Mouse (Mus musculus) cerebellum, postnatal 14 days (tissue): ENCODE data around the gene Cox20.
A peak's percentile ranks its signal among the peaks of the same experiment; 100 is the strongest.

Experiments
- DNase-seq, 2 experiments: peaks; one replicate each; pipeline ENCODE4 v3.0.0; 2021; ENCODE audit warnings: mixed read lengths in 2 of 2

The Cox20 gene

GRCm38 (mm10) chr1:178357776-178358710, 39.1 kb downstream of the Cox20 start:
- DNase-seq, result peak; percentile 43 to 47

- no peak for DNase-seq
Measured at GRCm38 (mm10) chr1:178360264-178360663, 41.3 kb downstream of the Cox20 start.

- no peak for DNase-seq
Measured at GRCm38 (mm10) chr1:178360702-178361101, 41.8 kb downstream of the Cox20 start.

- DNase-seq, result no peak
Measured at GRCm38 (mm10) chr1:178365171-178365570, 46.2 kb downstream of the Cox20 start.

GRCm38 (mm10) chr1:178368121-178368520, 49.2 kb downstream of the Cox20 start:
- DNase-seq, result peak in 1 of 2 experiments; percentile 12

GRCm38 (mm10) chr1:178368548-178369271, 49.8 kb downstream of the Cox20 start:
- peak; percentile 94 to 97 for DNase-seq

GRCm38 (mm10) chr1:178369272-178369651, 50.3 kb downstream of the Cox20 start:
- DNase-seq, result peak in 1 of 2 experiments; percentile 66
